Mouse (Mus musculus) megakaryocyte, embryonic 14.5 days (primary cell): Measurements from ENCODE around the gene Mcm3.

Source experiments
- FLI1 ChIP-seq: IDR thresholded peaks from 2 replicates; pipeline ENCODE4 v1.6.1; 2012; ENCODE audit warnings: low read length, inconsistent platforms, mixed read lengths
- GATA1 ChIP-seq: IDR thresholded peaks from 3 replicates; pipeline ENCODE4 v1.6.1; 2012; ENCODE audit warnings: mixed read lengths, low read length, inconsistent platforms, borderline replicate concordance

- no peak for TF ChIP-seq FLI1
- TF ChIP-seq GATA1 = no peak
Observed at GRCm38 (mm10) chr1:20787046-20787445, 33.1 kb downstream of the Mcm3 start.
